Mouse (Mus musculus) testis, postnatal 10 days (tissue): ENCODE results near the gene Stag2.

Source experiments
- DNase-seq: peaks from one replicate; pipeline ENCODE4 v3.0.0; 2021; ENCODE audit warnings: low spot score

Stag2 gene

GRCm38 (mm10) chrX:42215742-42216141 is 66.6 kb downstream of the Stag2 start:
- DNase-seq: no peak

- no peak for DNase-seq
Observed at GRCm38 (mm10) chrX:42250342-42250741, 101.2 kb downstream of the Stag2 start.

DNA sequence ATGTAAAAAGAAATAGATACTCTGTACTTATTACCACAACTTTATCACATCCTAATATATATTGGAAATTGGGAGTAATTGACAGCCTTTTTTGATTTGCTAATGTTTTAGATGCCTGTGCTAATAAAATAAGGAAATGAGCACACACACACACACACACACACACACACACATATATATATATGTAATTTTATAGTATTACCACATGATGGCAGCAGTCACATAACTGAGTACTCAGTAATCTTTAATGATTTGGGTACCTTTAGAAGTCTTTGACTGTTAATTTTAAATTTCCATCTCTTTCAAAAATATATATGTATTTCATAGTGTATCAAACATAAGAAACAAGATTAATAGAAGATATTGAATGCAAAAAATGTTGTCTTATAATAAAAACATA is 123.6 kb downstream of the Stag2 start:
- DNase-seq: no peak

GRCm38 (mm10) chrX:42290215-42290614 is 141.1 kb downstream of the Stag2 start:
- no peak for DNase-seq

- DNase-seq: no peak
Observed at GRCm38 (mm10) chrX:42315231-42315630, 166.1 kb downstream of the Stag2 start.

DNA sequence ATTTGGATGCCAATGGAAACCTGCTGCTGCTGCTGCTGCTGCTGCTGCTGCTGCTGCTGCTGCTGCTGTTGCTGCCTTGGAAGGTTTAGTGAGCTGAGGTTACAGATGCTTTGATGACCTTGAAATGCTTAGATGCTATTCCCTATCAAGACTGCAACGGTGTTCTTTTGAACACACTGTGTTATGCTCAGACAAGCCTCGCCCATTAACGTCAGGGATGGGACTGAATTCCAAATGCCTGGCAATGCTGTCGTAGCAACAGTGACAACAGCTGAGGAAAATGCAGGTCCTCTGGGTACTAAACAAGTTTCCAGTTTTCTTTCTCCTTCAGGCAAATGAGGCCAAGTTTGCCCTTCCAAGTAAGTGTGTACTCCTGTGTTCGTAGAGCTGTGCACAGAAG is 171.3 kb downstream of the Stag2 start:
- DNase-seq: no peak

DNA sequence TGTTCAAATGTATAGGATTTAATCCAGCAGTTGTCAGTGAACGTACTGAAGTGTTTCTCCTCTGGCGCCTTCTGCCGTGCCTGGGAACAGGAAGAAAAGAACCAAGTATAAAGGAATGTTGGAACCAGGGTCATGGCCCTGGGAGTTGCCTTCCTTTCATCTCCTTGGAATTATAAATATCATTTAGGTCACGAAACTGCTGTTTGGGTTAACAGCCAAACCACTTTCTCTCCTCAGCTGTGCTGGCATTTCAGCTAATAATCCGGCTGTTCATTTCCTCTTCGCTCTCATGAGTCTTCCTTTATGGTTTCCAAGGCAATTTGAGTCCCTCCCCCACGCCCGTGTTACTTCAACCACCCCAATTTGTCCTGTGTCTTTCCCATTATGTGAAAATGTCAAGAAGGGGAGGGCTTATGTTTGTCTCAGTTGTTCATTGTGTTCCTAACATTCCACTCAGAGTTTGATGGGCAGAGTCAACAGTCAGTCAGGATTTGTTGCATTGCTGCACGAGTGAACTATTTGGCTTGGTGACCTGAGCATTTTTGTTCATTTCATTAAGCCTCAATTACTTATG is 172.2 kb downstream of the Stag2 start:
- DNase-seq: no peak

GRCm38 (mm10) chrX:42324848-42325247 is 175.7 kb downstream of the Stag2 start:
- no peak for DNase-seq
